Mouse (Mus musculus) layer of hippocampus, postnatal 25 days (tissue): Measurements from ENCODE around the gene Hira. TPM values are rescaled to one million over a fixed set of nuclear protein-coding genes. Genes with fewer than 3 reads are reported as not detected.
"Not testable (repeated sequence)": the region's sequence is repeated elsewhere in the genome, so short reads cannot be mapped to it uniquely, and the experiment has no call there.

ENCODE experiments used
- DNase-seq, 2 experiments: peaks; one replicate each; pipeline ENCODE4 v3.0.0; 2022; ENCODE audit warnings: mixed read lengths in 2 of 2, low spot score in 1 of 2; ENCODE audit errors: extremely low spot score in 1 of 2
- total RNA-seq, 2 experiments: library from RNA; stranded (reverse); gene quantifications; 2 replicates each; pipeline ENCODE4 v1.2.3; 2021

Gene Hira
- total RNA-seq, 2 experiments from 2014 or later, result 75.3 to 83.8 TPM

- no peak for DNase-seq
Measured at GRCm38 (mm10) chr16:18905648-18906047, 28.8 kb downstream of the Hira start.

DNA sequence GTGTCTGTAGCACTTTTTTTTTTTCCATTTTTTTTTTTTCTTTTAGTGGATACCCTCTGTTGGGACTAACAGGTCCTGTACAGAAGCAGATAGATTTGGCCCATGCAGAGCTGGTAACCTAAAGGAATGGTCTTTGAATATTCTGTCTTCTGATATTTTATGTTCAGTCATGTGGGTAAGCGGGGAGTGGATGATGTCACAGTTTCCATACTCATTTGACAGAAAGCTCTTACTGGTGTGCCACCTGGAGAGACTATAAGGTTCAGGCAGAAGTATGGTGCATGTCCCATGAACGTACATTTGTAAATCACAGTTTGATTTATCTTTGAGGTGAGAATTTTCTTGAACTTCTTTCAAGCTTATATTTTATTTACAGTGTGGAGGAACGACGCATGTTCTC, 39.2 kb downstream of the Hira start:
- no peak for DNase-seq

- DNase-seq, result no peak
Measured at GRCm38 (mm10) chr16:18921771-18922170, 44.9 kb downstream of the Hira start.

DNA sequence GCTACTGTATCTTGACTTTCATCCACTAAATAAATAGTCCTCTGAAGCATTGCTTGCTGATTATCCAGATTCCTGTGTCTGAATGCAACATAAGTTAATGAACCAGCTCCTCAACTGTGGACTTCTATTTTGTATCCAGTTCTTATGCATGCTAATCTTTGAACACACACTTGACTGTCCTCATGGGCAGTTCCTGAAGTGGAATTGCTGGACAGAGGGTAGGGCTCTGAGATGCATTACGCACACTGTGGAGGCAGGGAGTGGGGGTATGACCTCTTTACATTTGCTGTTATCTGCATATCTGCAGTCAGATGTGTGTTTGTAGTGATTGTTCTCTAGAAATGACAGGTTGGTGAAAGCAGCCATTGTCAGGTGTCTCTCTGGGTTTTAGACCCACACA, 51.1 kb downstream of the Hira start:
- DNase-seq, result no peak

- DNase-seq, result no peak
Measured at GRCm38 (mm10) chr16:18938321-18939082, 61.7 kb downstream of the Hira start.

- DNase-seq, result no peak
Measured at GRCm38 (mm10) chr16:18943906-18944305, 67.1 kb downstream of the Hira start.

GRCm38 (mm10) chr16:18948941-18949340, 72.1 kb downstream of the Hira start:
- DNase-seq, result no peak

GRCm38 (mm10) chr16:18950351-18950750, 73.5 kb downstream of the Hira start:
- no peak for DNase-seq

DNA sequence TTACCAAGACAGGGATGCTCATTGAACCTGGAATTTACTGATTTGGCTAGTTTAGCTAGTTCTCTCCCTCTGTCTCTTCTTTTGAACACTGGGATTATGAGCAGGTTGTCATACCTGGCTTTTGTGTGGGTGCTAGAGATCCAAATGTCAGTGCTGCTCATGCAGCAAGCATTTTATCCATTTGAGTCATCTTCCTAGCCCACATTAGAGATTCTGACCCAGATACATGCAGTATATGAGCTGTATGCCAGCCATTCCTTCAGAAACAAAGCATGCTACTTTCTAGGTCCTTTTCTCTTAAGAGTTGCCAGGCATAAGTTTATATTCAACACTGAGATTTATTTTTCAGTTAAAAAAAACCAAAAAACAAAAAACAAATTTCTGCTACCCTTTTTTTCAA, 76.0 kb downstream of the Hira start:
- no peak for DNase-seq

- DNase-seq, result no peak
Measured at GRCm38 (mm10) chr16:18955070-18955469, 78.2 kb downstream of the Hira start.

- DNase-seq, result no peak
Measured at GRCm38 (mm10) chr16:18963486-18963885, 86.6 kb downstream of the Hira start.

GRCm38 (mm10) chr16:18969420-18970128, 92.7 kb downstream of the Hira start:
- no peak for DNase-seq

- DNase-seq, result no peak
Measured at GRCm38 (mm10) chr16:18970837-18971236, 94.0 kb downstream of the Hira start.

DNA sequence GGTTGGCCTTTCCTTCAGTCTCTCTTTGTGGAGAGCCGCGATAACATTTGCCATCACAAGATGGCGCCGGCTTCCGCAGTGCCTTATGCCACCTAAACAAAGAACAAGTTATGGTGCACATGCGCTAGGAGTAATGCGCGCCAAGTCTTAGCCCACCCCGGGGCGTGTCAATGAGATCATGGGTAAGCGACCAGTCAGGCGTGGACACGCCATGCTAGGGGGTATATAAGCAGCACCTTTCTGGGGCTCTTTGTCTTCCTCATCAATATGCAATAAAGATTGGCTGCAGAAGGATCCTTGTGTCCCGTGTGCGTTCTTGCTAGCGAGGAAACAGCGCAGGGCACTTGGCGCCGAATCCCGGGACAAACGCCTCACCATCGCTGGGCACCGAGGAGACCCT, 98.8 kb downstream of the Hira start:
- not testable (repeated sequence) for DNase-seq

- no peak for DNase-seq
Measured at GRCm38 (mm10) chr16:18976315-18976714, 99.5 kb downstream of the Hira start.

DNA sequence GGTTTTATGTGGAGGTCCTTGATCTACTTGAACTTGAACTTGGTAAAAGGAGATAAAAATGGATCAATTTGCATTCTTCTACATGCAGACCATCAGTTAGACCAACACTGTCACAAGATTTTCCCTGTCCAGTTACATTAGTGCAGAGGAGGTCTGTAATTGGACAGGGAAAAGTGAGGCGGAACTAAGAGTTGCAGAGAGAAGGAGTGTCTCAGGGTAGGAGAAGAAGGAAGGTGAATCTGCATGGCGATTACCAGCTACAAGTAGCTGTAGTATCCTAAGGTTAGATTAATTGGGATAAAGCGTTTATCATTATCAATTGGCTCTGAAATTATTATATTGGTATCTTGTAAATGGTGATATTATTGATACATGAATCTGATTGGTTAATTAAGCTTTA, 109.5 kb downstream of the Hira start:
- no peak for DNase-seq

DNA sequence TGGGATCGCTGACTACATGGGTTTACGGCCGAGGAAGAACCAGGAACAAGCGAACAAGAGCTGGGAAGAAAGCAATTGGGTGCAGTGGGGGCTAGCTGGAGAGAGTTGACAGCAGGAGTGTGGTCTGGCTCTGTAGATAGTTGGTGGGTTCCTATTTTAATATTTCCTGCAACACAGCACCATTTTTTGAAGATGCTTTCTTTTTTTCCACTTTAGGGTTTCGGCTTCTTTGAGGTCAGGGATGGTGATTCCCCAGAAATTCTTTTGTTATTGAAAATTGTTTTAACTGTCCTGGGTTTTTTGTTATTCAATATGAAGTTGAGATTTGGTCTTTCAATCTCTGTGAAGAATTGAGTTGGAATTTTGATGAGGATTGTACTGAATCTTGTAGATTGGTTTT, 110.0 kb downstream of the Hira start:
- DNase-seq, result no peak

DNA sequence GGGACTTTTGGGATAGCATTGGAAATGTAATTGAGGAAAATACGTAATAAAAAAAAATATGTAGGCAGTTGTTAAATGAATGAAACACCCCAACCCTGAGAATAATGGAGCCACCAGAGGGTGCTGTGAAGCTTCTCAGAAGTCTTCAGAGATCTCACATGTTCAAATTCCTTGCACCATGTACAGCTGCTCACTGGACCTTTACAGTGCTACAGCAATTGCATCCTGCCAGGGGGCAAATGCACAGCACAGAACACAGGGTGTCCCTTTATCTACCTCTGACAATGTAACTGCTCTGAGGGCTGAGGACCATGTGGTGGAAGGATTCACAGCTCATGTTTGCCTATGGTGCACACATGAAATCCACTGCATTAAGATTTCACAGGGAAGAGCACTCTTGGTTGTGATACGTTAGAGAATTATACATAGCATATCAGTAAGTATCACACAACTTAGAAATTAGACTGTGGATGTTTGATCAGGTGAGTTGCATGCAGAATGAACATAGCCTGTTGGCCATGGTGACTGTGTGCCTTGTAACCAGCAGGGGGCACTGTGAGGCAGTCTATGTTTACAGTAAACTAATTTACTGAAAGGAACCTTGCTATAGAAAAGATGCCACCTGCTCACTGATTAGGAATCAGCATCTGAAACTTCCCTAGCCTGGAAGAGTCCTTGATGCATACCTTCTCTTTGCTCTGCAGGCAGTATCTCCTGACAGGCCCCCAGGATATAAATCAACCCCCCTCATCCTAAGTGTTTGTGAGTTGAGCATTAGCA, 126.0 kb downstream of the Hira start:
- DNase-seq, result peak in 1 of 2 experiments; percentile 1

DNA sequence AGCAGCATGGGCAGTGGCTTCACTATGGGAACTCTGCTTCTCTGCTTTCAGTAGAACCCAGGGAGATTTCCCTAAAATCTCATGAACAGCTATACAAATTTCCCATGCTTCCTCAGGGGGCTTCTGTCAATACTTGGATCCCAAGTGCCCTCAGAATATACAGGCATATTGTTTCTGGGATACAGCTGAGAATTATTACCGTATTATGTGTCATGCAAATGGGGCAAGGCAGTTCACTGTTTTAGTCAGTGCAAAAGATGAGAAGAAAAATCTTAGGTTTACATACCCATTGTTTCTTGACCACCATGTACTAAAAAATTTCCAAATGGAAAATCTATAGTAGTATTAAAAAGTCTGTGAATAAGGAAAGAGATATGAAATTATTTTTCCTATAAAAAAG, 126.9 kb downstream of the Hira start:
- DNase-seq, result no peak

- DNase-seq, result no peak
Measured at GRCm38 (mm10) chr16:19005298-19005697, 128.5 kb downstream of the Hira start.

GRCm38 (mm10) chr16:19006715-19007114, 129.9 kb downstream of the Hira start:
- DNase-seq, result no peak
